Mouse (Mus musculus) macrophage (primary cell): Measurements from ENCODE around the gene 4930548H24Rik. TPM values are rescaled to one million over a fixed set of nuclear protein-coding genes. Genes with fewer than 3 reads are reported as not detected.

Experiments
- H3K27ac ChIP-seq: fragments of 350-480 bp; formaldehyde crosslinking; 2 replicates; pipeline ENCODE4 v1.9.0; 2021
- H3K36me3 ChIP-seq: fragments of 350-480 bp; formaldehyde crosslinking; 2 replicates; pipeline ENCODE4 v1.9.0; 2021; ENCODE audit errors: inconsistent target
- H3K4me3 ChIP-seq: fragments of 350-480 bp; formaldehyde crosslinking; 2 replicates; pipeline ENCODE4 v1.9.0; 2021; ENCODE audit errors: inconsistent target
- H3K79me2 ChIP-seq: fragments of 350-480 bp; formaldehyde crosslinking; 2 replicates; pipeline ENCODE4 v1.9.0; 2021; ENCODE audit errors: inconsistent target
- WGBS: methylation state at CpG from one replicate; pipeline ENCODE4 v1.1.7; 2026; ENCODE audit warnings: inconsistent platforms; ENCODE audit not compliant: missing documents; 5-methylcytosine and 5-hydroxymethylcytosine counted together
- polyA plus RNA-seq: library from polyadenylated mRNA; stranded (reverse); fragments of 250-400 nt; gene quantifications from 3 replicates; pipeline ENCODE4 v1.2.4, GENCODE M21; 2018; ENCODE audit warnings: inconsistent platforms

The 4930548H24Rik gene
- polyA plus RNA-seq, 1 experiment from 2014 or later: not detected

DNA sequence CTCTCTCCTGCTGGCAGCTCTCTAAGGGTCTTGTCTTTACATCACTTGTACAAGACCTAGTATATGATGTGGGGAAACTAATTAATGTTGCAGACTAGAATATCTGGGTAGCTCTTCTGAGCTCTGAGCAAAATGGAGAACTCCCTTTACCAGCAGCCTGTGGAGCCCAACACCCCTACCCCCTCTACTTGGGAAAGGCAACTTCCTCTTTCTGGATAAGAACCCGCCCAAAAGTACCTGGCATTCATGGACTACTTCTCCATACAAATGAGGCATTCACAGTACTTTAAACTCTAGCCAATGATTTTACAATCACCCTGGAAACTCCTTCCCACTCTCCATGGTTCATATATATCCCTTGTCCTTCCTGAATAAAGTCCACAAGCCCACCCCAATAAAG, 26.9 kb downstream of the 4930548H24Rik start:
- Histone ChIP-seq H3K4me3 (no peak overlapping the region), H3K79me2 (no peaks in the 10 kb centered on the region), H3K27ac (no peak overlapping the region), H3K36me3 (peaks cover 53% of the 10 kb centered on the region)
- 0% methylated on average over 1 of the region's 1 CpGs for WGBS

DNA sequence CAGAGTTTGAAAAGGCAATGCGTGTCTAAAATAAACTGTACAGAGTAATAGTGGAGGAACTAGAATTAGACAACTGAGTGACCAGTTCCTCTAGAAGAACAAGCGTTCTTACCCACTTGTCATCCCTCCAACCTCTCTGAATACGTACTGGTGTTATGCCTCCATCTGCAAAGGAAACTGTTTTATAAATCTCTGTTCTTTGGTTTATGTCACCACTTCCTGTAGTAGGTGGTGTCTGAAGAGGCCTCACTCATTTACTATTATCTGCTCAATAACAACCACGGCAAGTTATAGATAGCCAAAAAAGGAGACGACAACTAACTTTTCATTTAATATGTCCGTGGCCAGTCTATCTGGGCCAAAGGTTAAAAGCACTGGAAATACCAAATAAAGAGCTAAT, 35.0 kb downstream of the 4930548H24Rik start:
- Histone ChIP-seq H3K79me2 (peaks cover 18% of the 10 kb centered on the region), H3K36me3 (peaks cover 71% of the 10 kb centered on the region), H3K27ac (no peak overlapping the region), H3K4me3 (no peak overlapping the region)
- 92% methylated on average over 6 of the region's 6 CpGs for WGBS

DNA sequence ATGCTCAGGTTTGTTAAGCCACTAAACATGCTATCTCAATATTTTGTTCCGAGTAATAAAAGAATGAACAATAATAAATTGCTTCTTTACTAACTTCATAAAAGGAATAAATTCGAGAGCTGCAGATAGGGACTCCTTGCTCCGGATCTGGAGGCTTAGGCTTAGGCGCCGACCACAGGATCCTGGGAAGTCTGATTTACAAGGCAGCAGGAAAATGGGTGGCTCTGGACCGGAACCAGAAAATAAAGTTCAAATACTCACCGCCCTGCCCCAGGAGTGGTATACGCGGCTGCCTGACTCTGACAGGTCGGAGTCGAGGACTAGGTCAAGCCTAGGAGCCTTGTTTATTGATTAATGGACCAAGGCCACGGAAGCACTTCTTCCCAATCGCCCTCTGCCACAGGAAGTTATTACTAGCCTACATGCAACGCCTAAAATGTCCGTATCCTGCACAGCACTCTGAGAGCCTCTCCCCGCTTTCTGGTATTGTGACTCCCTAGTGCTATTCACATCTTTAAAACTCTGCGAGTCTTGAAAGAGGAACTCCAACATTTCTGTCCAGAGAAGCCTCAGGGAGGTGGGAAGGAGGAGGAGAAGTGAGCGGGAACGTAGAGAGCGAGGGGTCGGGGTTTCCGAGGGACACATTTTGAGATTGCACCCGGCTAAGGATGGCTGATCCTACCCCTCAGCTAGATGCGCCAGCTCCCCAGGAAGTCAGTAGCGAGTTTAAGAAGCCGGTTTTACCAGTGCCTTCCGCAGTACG, 41.0 kb downstream of the 4930548H24Rik start, which contains the start of gene Slc4a1ap:
Slc4a1ap (plus strand) TSS at position 642 of the 763 bp plus-strand sequence.
- H3K4me3 ChIP-seq: peak within 1 kb of the TSS; percentile 88
- 3% methylated on average over 28 of the region's 28 CpGs for WGBS
- peaks cover 29% of the 10 kb centered on the region for H3K36me3 ChIP-seq
- peaks cover 51% of the 10 kb centered on the region for H3K79me2 ChIP-seq
- peak within 1 kb of the TSS; percentile 77 for H3K27ac ChIP-seq

DNA sequence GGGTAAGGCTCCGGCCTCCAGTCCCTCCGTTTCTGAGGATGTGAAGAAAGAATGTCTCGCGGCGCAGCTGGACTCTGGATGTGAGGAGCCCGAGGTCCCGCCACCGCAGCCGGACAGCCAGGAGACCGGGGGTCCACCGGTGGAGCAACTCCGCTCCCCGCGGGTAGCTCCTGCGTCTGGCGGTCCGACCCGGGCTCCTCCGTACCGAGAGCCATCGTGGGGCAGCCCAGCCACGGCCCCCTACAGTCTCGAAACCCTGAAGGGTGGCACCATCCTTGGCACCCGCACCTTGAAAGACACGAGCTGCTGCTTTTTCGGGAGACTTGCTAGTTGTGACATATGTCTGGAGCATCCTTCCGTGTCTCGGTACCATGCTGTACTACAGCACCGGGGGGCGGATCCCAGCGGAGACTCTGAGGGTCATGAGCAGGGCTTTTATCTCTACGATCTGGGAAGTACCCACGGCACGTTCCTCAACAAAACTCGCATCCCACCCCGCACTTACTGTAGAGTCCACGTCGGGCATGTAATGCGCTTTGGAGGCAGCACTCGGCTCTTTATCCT, 41.7 kb downstream of the 4930548H24Rik start:
- Histone ChIP-seq H3K27ac (peak overlapping the region; percentile 77), H3K36me3 (peaks cover 31% of the 10 kb centered on the region)
- 5% methylated on average over 40 of the region's 40 CpGs for WGBS

DNA sequence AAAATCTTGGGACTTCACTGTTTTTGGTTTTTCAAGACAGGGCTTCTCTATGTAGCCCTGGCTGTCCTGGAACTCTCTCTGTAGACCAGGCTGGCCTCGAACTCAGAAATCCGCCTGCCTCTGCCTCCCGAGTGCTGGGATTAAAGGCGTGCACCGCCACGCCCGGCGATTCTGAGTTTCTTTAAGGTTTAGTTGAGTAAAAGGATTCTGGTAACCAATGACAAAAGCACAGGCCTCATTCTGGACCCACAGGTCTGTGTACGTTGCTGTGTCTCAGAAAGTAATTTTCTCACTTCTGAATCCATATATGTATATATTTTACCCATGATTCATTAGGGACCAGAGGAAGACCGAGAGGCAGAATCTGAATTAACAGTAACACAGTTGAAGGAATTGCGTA, 42.2 kb downstream of the 4930548H24Rik start, which contains the start of gene Supt7l:
Supt7l (minus strand) TSS at position 101 of the 400 bp plus-strand sequence.
- peak within 1 kb of the TSS; percentile 77 for H3K27ac ChIP-seq
- H3K36me3 ChIP-seq: peaks cover 31% of the 10 kb centered on the region
- 88% methylated on average over 9 of the region's 11 CpGs for WGBS
- peaks cover 51% of the 10 kb centered on the region for H3K79me2 ChIP-seq
- peak within 1 kb of the TSS; percentile 88 for H3K4me3 ChIP-seq

More for the DNA sequence above, 41.7 kb downstream of the 4930548H24Rik start:
- Histone ChIP-seq H3K79me2 (peaks cover 51% of the 10 kb centered on the region), H3K4me3 (peak overlapping the region; percentile 88)

DNA sequence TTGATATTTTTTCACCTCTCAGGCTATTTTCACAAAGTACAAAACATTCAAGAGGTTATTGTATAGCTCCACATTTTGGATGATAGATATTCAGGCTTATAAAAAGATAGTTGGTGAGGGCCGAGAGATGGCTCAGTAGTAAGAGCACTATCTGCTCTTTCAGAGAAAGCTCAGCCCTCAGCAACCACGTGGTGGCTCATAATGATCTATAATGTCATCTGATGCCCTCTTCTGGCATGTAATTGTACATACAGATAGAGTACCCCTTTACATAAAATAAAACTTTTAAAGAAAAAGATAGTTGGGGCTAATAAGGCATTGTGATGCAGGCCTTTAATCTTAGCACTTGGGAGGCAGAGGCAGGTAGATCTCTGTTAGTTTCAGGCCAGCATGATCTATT, 43.0 kb downstream of the 4930548H24Rik start:
- H3K79me2 ChIP-seq: peaks cover 51% of the 10 kb centered on the region
- H3K4me3 ChIP-seq: no peak overlapping the region
- WGBS: 30% methylated on average over 2 of the region's 2 CpGs
- H3K36me3 ChIP-seq: peaks cover 33% of the 10 kb centered on the region
- H3K27ac ChIP-seq: no peak overlapping the region

DNA sequence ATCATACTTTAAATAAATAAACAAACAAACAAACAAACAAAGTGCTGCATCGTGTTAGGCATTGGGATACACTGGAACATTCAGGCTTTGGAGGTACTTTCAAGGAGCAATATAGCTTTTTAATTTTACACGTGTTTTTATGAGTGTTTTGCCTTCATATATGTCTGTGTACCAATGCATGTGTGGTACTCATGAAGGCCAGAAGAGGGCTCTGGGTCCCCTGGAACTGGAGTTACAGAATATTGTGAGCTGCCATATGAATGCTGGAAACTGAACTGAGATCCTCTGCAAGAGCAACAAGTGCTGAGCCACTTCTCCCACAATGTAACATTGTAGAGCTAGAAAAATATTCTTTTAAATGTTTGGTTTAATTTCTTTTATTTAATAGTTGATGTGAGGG, 49.7 kb downstream of the 4930548H24Rik start:
- no peaks in the 10 kb centered on the region for H3K79me2 ChIP-seq
- no peak overlapping the region for H3K27ac ChIP-seq
- no peak overlapping the region for H3K4me3 ChIP-seq
- 94% methylated on average over 2 of the region's 2 CpGs for WGBS
- H3K36me3 ChIP-seq: peaks cover 79% of the 10 kb centered on the region

Other genes starting within 250 kb of the 4930548H24Rik start
- 68.4 to 96.8 TPM (median 84.5 TPM) in 3 replicates for gene Nrbp1, start 244.9 kb upstream of the 4930548H24Rik start, polyA plus RNA-seq
- not detected in 3 replicates for gene Gm9970, start 244.5 kb upstream of the 4930548H24Rik start, polyA plus RNA-seq
- 0.37 to 2.5 TPM (median 0.63 TPM) in 3 replicates for gene Krtcap3, start 234.0 kb upstream of the 4930548H24Rik start, polyA plus RNA-seq
- 11.8 to 19.6 TPM (median 13.6 TPM) in 3 replicates for gene Ift172, start 194.6 kb upstream of the 4930548H24Rik start, polyA plus RNA-seq
- gene Fndc4, start 189.7 kb upstream of the 4930548H24Rik start, polyA plus RNA-seq: not detected in 3 replicates
- not detected in 3 replicates for gene Gckr, start 188.3 kb upstream of the 4930548H24Rik start, polyA plus RNA-seq
- gene Zfp512, start 33.3 kb upstream of the 4930548H24Rik start, polyA plus RNA-seq: 13.3 to 17.3 TPM (median 14.0 TPM) in 3 replicates
- 8.6 to 19.3 TPM (median 17.5 TPM) in 3 replicates for gene Gpn1, start 9.0 kb downstream of the 4930548H24Rik start, polyA plus RNA-seq
- 23.0 to 36.2 TPM (median 27.3 TPM) in 3 replicates for gene Slc4a1ap, start 41.3 kb downstream of the 4930548H24Rik start, polyA plus RNA-seq
- 11.8 to 14.0 TPM (median 13.9 TPM) in 3 replicates for gene Supt7l, start 42.1 kb downstream of the 4930548H24Rik start, polyA plus RNA-seq
- gene Mrpl33, start 111.2 kb downstream of the 4930548H24Rik start, polyA plus RNA-seq: 82.1 to 184 TPM (median 121 TPM) in 3 replicates
- 11.0 to 13.3 TPM (median 12.2 TPM) in 3 replicates for gene Rbks, start 211.9 kb downstream of the 4930548H24Rik start, polyA plus RNA-seq
- 37.1 to 78.4 TPM (median 48.9 TPM) in 3 replicates for gene Babam2, start 211.9 kb downstream of the 4930548H24Rik start, polyA plus RNA-seq